Mouse (Mus musculus) liver, embryonic 11.5 days (tissue): ENCODE results near the gene Grid2ip. TPM values are rescaled to one million over a fixed set of nuclear protein-coding genes. Genes with fewer than 3 reads are reported as not detected.

Source experiments
- ATAC-seq: fragments of 200-750 bp; cut with Nextera tagmentation; replicated peaks from 2 replicates; pipeline ENCODE4 v1.8.0; 2017; ENCODE audit warnings: moderate number of reproducible peaks, mild to moderate bottlenecking, moderate TSS enrichment, moderate library complexity; ENCODE audit not compliant: low FRiP score
- DNase-seq: peaks from one replicate; pipeline ENCODE4 v3.0.0-alpha.2; 2017; ENCODE audit warnings: low spot score
- H3K27ac ChIP-seq: fragments of 300-500 bp; sonication (generic); 2 replicates; pipeline ENCODE4 v1.5.1; 2014; ENCODE audit warnings: mild to moderate bottlenecking, low read depth, low read length, control low read depth
- H3K27me3 ChIP-seq: fragments of 300-500 bp; sonication (generic); replicated peaks from 2 replicates; pipeline ENCODE4 v1.6.1; 2014; ENCODE audit warnings: low read length, mixed read lengths; ENCODE audit not compliant: control insufficient read depth, insufficient read depth
- H3K36me3 ChIP-seq: fragments of 300-500 bp; sonication (generic); 2 replicates; pipeline ENCODE4 v1.6.1; 2014; ENCODE audit warnings: mild to moderate bottlenecking, low read length, moderate library complexity, mixed read lengths; ENCODE audit not compliant: control insufficient read depth, insufficient read depth
- H3K4me1 ChIP-seq: fragments of 300-500 bp; sonication (generic); replicated peaks from 2 replicates; pipeline ENCODE4 v1.6.1; 2014; ENCODE audit warnings: low read length, mixed read lengths; ENCODE audit not compliant: control insufficient read depth, insufficient read depth
- H3K4me2 ChIP-seq: fragments of 300-500 bp; sonication (generic); 2 replicates; pipeline ENCODE4 v1.6.1; 2014; ENCODE audit warnings: mild to moderate bottlenecking, control low read depth, moderate library complexity
- H3K4me3 ChIP-seq: fragments of 300-500 bp; sonication (generic); 2 replicates; pipeline ENCODE4 v1.5.1; 2014; ENCODE audit warnings: low read depth, low read length, control low read depth
- H3K9ac ChIP-seq: fragments of 300-500 bp; sonication (generic); 2 replicates; pipeline ENCODE4 v1.6.1; 2014; ENCODE audit warnings: low read depth, low read length, control low read depth
- H3K9me3 ChIP-seq: fragments of 300-500 bp; sonication (generic); 2 replicates; pipeline ENCODE4 v1.6.1; 2016; ENCODE audit warnings: low read length, inconsistent platforms, mixed read lengths; ENCODE audit not compliant: control insufficient read depth
- WGBS: fragments of 180-500 bp; shearing (Covaris S2); extraction: QIAGEN DNeasy Blood & Tissue Kit; methylation state at CpG from one replicate; pipeline ENCODE4 v1.1.7; 2014; 5-methylcytosine and 5-hydroxymethylcytosine counted together
- polyA plus RNA-seq: library from polyadenylated mRNA; unstranded; fragments of >200 nt; fragmentation: Nextera tagmentation; extraction: Ambion mirVana; gene quantifications from 2 replicates; pipeline ENCODE4 v1.2.1, GENCODE M21; 2014

Gene Grid2ip
- 0.12 and 0.31 TPM in 2 replicates for polyA plus RNA-seq

- Histone ChIP-seq H3K9me3 (peaks cover 7% of the 10 kb centered on the region), H3K27me3 (peaks cover 39% of the 10 kb centered on the region), H3K27ac (no peak within 1 kb of the TSS), H3K4me1 (0 out of 2 replicates have a peak, but pooled peaks cover 7% of the 10 kb centered on the region), H3K36me3 (no peaks in the 10 kb centered on the region), H3K9ac (no peak within 1 kb of the TSS), H3K4me3 (peak within 1 kb of the TSS; percentile 26), H3K4me2 (peak within 1 kb of the TSS; percentile 31; the same call in 1 of the 2 replicates)
- ATAC-seq (no peak), DNase-seq (no peak)
- WGBS: 22% methylated on average over 16 of the region's 17 CpGs
Measured at GRCm38 (mm10) chr5:143356686-143357388, at the start of gene Grid2ip. Gene Grid2ip (plus strand): TSS chr5:143357338.

GRCm38 (mm10) chr5:143308825-143309224 is 48.3 kb upstream of the Grid2ip start:
- WGBS: 93% methylated on average over 5 of the region's 5 CpGs

DNA sequence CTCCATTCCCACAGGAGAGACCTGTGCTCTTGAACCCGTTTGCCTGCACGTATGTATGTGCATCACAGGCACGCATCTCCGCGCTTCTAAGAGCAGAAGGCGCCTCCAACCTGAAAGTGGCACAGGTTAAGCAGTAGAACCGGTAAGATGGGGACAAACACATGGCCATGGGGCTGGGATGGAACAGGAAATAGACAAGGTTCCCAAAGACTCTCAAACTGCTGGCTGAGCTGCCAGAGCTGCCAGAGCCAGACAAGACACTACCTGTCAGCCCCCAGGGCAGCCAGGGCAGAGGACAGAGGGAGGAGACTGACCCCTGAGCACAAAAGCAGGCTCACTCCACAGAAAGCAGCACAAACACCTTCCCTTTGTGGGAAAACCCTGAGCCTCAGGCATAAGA is 47.2 kb upstream of the Grid2ip start:
- H3K4me2 ChIP-seq: no peak overlapping the region
- peaks cover 13% of the 10 kb centered on the region for H3K4me1 ChIP-seq
- 90% methylated on average over 7 of the region's 7 CpGs for WGBS
- peaks cover 77% of the 10 kb centered on the region for H3K36me3 ChIP-seq
- H3K4me3 ChIP-seq: no peak overlapping the region
- no peaks in the 10 kb centered on the region for H3K27me3 ChIP-seq
- no peak overlapping the region for H3K9ac ChIP-seq
- H3K9me3 ChIP-seq: no peaks in the 10 kb centered on the region
- H3K27ac ChIP-seq: no peak overlapping the region
- ATAC-seq (no peak), DNase-seq (no peak)

More at GRCm38 (mm10) chr5:143308825-143309224, 48.3 kb upstream of the Grid2ip start:
- ATAC-seq (no peak), DNase-seq (no peak)
- no peaks in the 10 kb centered on the region for H3K27me3 ChIP-seq
- no peaks in the 10 kb centered on the region for H3K9me3 ChIP-seq
- no peak overlapping the region for H3K27ac ChIP-seq
- no peak overlapping the region for H3K4me2 ChIP-seq
- no peak overlapping the region for H3K9ac ChIP-seq
- peaks cover 83% of the 10 kb centered on the region for H3K36me3 ChIP-seq
- H3K4me1 ChIP-seq: peaks cover 9% of the 10 kb centered on the region
- H3K4me3 ChIP-seq: no peak overlapping the region

GRCm38 (mm10) chr5:143311886-143312285 is 45.3 kb upstream of the Grid2ip start:
- Histone ChIP-seq H3K4me3 (no peak overlapping the region), H3K27ac (no peak overlapping the region), H3K9me3 (no peaks in the 10 kb centered on the region), H3K4me1 (peaks cover 13% of the 10 kb centered on the region), H3K4me2 (no peak overlapping the region), H3K9ac (no peak overlapping the region), H3K27me3 (no peaks in the 10 kb centered on the region), H3K36me3 (peaks cover 64% of the 10 kb centered on the region)
- 58% methylated on average over 8 of the region's 8 CpGs for WGBS
- DNase-seq (peak; percentile 78), ATAC-seq (0 out of 2 replicates have a peak, but pooled peaks have one; percentile 21)

DNA sequence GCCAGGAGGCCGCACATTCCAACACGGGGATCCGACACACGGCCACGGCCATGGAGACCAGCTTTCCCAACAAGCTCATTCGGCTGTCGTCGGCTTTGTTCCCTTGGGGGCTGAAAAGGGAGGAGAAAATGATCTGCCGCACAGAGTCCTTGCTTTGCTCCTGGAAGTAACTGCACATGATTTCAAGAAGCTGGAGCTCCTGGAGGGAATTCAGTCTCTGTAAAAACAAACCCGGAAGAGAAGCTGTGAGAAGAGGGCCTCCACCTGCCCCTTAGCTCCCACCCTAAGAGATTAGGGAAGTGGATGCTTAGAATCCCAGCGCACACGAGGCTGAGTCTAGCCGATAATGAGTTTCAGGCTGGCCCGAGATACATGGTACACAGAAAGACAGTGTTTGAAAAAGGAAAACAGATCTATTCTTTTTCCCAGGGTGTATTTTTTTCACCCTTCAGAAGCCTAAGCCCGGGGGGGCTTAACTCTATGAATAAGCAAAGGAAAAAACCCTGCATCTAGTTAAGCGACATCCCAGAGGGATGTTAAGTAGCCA is 42.9 kb upstream of the Grid2ip start:
- peak overlapping the region; percentile 97 for H3K4me2 ChIP-seq
- peak overlapping the region; percentile 96 for H3K9ac ChIP-seq
- peak overlapping the region; percentile 91 for H3K4me3 ChIP-seq
- H3K9me3 ChIP-seq: no peaks in the 10 kb centered on the region
- H3K4me1 ChIP-seq: peaks cover 13% of the 10 kb centered on the region
- no peak for DNase-seq
- H3K27ac ChIP-seq: peak overlapping the region; percentile 85
- no peaks in the 10 kb centered on the region for H3K27me3 ChIP-seq
- H3K36me3 ChIP-seq: peaks cover 53% of the 10 kb centered on the region
- ATAC-seq: peak; percentile 61
- WGBS: 4% methylated on average over 16 of the region's 16 CpGs

GRCm38 (mm10) chr5:143314730-143315513 is 42.2 kb upstream of the Grid2ip start, which contains the start of gene E130309D02Rik:
Gene E130309D02Rik (minus strand): TSS chr5:143315360.
- WGBS: under 1% methylated on average over 89 of the region's 101 CpGs
- peak within 1 kb of the TSS; percentile 85 for H3K27ac ChIP-seq
- H3K4me3 ChIP-seq: peak within 1 kb of the TSS; percentile 91
- H3K27me3 ChIP-seq: no peaks in the 10 kb centered on the region
- H3K9me3 ChIP-seq: no peaks in the 10 kb centered on the region
- H3K4me2 ChIP-seq: peak within 1 kb of the TSS; percentile 97
- H3K36me3 ChIP-seq: peaks cover 50% of the 10 kb centered on the region
- ATAC-seq (peak; percentile 83), DNase-seq (peak; percentile 89)
- H3K4me1 ChIP-seq: peaks cover 13% of the 10 kb centered on the region
- H3K9ac ChIP-seq: peak within 1 kb of the TSS; percentile 96

DNA sequence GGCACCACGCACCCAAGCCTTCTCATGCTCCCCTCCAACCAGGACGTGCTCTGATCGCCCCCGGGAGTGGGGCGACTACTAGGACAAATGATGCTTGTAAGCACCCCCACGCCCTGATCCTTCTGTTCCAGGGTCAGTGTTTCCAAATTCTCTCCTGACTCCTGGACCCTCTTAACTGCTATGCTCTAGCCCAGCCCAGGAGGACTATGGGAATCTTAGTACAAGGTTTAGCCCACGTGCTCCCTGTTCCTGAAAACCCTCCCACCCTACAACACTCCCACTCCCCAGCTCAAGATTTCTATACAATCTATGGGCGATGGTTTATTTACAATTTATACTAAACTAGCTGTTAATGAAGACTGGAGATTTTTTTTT is 41.6 kb upstream of the Grid2ip start:
- ATAC-seq: no peak
- H3K27ac ChIP-seq: 0 out of 2 replicates have a peak overlapping the region, but pooled peaks have one; percentile 85

DNA sequence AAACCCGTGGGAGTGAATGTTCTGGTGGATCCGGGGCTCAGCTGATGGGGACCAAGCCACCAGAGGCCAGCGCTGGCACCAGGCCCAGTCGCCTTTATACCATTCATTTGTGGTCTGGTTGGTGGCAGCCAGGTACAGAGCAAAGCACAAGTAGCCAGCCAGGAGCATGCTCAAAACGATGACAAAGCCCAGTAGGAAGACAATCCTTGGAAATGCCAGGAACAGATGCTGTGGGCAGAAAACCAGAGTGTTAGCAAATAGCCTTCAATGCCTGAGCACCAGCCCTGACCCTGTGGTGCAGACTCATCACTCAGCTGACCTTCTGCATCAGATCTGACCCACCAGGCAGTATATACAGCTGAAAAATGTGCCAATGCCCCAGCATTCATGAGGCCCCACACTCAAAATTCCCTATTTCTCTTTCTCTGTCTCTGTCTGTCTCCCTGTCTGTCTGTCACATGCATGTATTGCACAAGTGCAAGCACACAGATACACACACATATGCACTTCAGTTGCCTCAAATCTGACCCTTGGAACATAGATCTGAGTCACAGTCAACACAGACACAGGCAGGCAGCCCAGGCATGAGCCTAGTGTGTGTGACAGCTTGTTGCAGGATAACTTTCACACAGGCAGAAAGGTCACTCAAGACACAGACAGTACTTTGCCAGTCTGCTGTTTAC is 40.4 kb upstream of the Grid2ip start:
- Histone ChIP-seq H3K4me2 (no peak overlapping the region), H3K36me3 (peaks cover 41% of the 10 kb centered on the region), H3K4me1 (peaks cover 13% of the 10 kb centered on the region), H3K9me3 (no peaks in the 10 kb centered on the region), H3K27me3 (no peaks in the 10 kb centered on the region), H3K9ac (no peak overlapping the region), H3K4me3 (no peak overlapping the region), H3K27ac (no peak overlapping the region)
- DNase-seq: no peak
- 90% methylated on average over 5 of the region's 5 CpGs for WGBS
- no peak for ATAC-seq

More for the DNA sequence above, 41.6 kb upstream of the Grid2ip start:
- Histone ChIP-seq H3K27me3 (no peaks in the 10 kb centered on the region), H3K4me3 (peak overlapping the region; percentile 91), H3K4me1 (peaks cover 13% of the 10 kb centered on the region), H3K9ac (peak overlapping the region; percentile 96), H3K36me3 (peaks cover 50% of the 10 kb centered on the region), H3K4me2 (peak overlapping the region; percentile 97), H3K9me3 (no peaks in the 10 kb centered on the region)
- DNase-seq: no peak
- 14% methylated on average over 8 of the region's 8 CpGs for WGBS
